Mouse (Mus musculus) CH12F3 (cell line): ENCODE data around the gene 4930404N11Rik.

Experiments used
- in situ Hi-C: fragments of 300-500 bp; cut with MboI; formaldehyde crosslinking; loops from 2 replicates; pipeline ENCODE4 v1.14.3; 2020; ENCODE audit warnings: low sequenced_read_pairs

The 4930404N11Rik gene

DNA sequence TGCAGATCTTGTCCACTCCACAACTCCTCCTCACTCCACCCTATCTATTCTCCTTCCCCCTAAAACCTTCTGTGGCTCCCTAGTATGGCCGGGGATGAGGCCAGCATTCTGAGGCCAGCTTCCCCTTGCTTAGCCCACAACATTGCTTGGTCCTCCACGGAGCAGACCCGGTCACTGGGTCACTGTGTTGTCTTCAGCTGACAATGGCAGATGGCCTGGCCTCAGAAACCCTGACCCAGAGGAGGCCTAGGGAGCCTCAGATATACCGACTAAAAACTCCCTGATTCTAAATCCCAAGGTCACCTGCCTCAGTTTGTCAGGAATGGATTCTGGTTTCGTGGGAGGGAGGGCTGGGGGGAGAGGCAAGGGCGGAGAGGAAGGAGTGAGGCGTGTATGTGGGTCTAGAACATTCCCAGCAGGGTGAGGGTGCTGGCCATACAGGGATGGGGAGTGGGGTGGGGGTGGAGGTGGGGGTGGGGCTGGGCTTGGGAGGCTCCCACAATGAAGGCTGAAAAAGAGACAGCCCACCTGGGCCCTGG is 36.7 kb upstream of the 4930404N11Rik start:
- in situ Hi-C loops, result no loop called here

- in situ Hi-C loops, result no loop called here
Measured at GRCm38 (mm10) chr10:81401521-81402226, 36.1 kb upstream of the 4930404N11Rik start.

DNA sequence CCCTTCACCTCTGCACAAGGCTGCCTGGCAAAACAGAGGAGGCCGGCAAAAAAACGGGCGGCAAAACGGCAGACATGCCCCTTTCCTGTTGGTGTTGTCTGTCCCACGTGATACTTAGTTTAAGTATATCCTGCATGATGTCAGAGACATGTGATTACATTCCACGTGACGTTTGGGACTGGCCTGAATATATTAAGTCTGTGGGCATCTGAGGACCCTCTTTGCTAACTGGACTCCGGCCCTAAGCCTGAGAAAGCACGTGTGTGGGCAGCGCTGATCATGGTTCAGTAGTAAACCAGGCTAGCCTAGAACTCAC is 35.5 kb upstream of the 4930404N11Rik start:
- in situ Hi-C loops, result no loop called here

DNA sequence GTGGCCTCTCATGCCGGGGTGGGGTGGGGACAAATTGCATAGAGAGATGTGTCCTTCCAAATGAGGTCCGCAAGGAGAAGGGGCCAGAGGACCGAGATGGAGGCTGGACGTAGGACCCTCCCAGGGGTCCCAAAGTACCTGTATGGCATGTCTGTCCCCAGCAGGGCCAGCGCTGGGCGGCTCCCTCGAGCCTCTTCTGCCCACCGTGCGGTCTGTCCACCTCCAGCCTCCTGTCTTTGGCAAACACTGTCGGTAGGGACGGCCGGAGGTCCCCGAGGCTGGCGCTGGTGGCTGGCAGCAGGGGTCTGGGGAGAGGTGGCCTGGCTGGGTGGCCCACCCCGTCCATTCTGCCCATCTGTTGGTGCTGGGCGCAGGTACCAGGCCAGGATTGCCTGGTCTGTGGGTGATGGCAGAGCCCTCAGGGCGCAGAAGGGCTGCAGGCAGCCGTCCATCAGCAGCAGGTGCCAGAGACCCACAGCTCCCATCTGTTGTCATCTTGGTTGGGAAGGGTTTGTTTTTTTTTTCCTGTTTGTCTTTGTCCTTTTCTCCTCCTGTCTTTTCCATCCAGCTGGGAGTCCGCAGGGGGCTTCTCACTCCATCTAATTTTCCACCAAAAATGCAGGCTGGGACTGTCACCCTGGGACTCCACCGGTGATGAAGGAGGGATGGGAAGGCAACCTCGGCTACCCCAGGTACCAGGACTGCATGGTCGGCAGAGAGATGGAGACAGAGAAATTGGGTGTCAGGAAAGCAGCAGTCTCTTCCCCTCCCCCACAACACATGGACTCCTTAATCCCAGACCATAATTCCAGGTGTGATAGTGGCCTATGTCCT is 35.0 kb upstream of the 4930404N11Rik start:
- in situ Hi-C loops, result no loop called here

- in situ Hi-C loops, result loop anchor here (5.0 kb wide), 1 partner anchor 52 kb away; no protein-coding TSS in a partner anchor
Measured at GRCm38 (mm10) chr10:81399798-81400308, 34.2 kb upstream of the 4930404N11Rik start.

DNA sequence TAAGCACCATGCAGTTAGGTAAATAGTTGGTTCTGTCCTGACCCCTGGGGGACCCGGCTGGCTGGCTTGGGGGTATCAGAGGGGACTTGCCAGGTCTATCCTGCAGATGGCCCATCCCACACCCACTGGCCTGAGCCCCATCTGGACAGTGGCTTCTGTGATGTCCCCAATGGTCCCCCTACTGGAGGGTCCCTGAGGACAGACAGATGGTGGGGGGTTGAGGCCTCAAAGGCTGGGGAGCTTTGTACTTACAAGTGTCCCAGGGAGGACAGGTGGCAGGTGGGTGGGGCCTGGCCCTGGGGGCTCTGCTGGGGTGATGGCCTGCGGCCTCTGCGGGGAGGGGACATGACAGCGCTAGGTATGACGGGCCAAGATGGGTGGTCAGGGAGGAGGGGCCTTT is 33.7 kb upstream of the 4930404N11Rik start:
- in situ Hi-C loops, result loop anchor here (5.0 kb wide), 1 partner anchor 53 kb away; no protein-coding TSS in a partner anchor

- in situ Hi-C loops, result loop anchor here (5.0 kb wide), 1 partner anchor 56 kb away; no protein-coding TSS in a partner anchor
Measured at GRCm38 (mm10) chr10:81396749-81397148, 31.1 kb upstream of the 4930404N11Rik start.

- in situ Hi-C loops, result loop anchor here (5.0 kb wide), 1 partner anchor 56 kb away; no protein-coding TSS in a partner anchor
Measured at GRCm38 (mm10) chr10:81395865-81396264, 30.2 kb upstream of the 4930404N11Rik start.

GRCm38 (mm10) chr10:81395127-81395526 is 29.5 kb upstream of the 4930404N11Rik start:
- in situ Hi-C loops, result loop anchor here (5.0 kb wide), 1 partner anchor 57 kb away; no protein-coding TSS in a partner anchor

DNA sequence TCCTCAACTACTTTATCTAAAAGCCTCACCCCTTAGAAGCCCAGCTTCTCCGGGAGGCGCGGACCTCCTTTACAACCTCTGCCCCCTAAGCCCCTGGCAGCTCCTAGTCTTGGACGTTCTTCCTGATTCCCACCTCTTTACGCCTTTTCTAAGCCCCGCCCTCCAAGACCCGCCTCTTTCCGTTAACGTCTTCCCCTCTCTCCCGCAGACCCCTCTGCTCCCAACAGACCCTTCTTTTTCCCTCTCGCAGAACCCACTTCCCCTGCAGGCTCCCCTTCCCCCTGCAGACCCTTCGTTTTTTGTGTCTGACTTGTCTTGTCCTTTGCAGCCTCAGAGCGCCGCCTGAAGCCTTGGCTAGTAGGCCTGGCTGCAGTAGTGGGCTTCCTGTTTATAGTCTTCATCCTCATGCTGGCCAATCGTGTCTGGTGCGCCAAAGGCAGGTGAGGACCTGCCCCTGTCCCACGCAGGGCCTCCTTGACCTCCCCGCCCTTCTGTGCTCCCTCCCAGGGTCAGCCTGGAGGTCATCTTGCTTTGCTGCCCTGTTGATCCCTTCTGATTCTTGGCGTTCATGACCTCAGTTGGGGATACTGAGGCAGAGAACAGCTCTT is 27.9 kb upstream of the 4930404N11Rik start:
- in situ Hi-C loops, result no loop called here

DNA sequence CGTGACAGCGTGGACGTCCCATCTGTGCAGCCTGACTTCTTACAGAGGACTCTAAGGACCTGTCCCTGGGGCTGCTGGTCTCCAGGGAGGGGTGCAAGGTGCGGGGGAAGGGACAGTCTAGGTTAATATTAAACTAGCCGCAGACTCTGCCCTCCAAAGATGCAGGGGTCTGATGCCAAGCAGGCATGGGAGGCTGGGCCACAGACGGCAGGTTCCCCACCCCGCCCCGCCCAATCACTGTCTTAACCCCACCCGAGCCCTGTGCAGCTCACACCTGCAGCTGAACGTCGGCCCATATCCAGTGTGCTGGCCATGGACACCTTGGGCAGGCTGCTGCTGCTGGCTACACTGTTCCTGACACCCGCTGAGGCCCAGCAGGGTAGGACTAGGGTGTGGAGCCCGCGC is 27.2 kb upstream of the 4930404N11Rik start, which contains the start of gene Smim24:
Gene Smim24, plus strand, starts transcription at position 271 of the 405 bp plus-strand sequence.
- in situ Hi-C loops, result no loop called here

DNA sequence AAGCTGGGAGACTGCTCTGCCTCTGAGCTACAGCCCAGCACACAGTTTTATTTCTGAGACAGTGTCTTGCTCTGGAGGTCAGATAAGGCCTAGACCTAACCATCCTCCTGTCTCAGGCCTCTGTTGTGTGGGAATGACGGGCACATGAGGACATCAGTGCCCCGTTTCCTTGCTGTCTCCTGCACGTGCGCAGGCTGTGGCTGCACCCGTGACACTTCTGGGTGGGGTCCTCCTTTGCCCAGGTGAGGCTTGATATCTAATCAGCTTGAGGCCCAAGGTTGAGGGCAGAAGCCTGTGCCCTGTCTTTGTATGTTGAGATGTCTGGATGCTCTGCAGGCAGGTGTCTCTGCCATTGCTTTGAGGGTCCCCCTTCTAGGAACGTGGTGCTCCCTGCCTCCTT is 26.7 kb upstream of the 4930404N11Rik start:
- in situ Hi-C loops, result no loop called here

DNA sequence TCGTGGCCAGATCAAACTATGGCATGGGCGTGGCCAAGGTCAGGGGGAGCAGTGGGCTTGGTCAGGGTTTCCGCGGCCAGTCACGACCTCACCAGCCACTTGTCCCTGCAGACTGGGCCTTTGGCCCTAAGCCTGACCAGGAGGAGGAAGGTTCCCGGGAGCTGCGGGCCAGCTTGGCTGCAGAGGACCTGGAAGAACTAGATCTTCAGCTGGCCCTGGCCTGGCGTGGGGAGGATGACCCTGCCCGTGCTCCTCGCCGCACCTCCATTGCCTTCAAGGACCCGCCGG is 25.0 kb upstream of the 4930404N11Rik start:
- in situ Hi-C loops, result no loop called here

- in situ Hi-C loops, result no loop called here
Measured at GRCm38 (mm10) chr10:81389801-81390677, 24.4 kb upstream of the 4930404N11Rik start.

GRCm38 (mm10) chr10:81389373-81389772 is 23.8 kb upstream of the 4930404N11Rik start:
- in situ Hi-C loops, result no loop called here

DNA sequence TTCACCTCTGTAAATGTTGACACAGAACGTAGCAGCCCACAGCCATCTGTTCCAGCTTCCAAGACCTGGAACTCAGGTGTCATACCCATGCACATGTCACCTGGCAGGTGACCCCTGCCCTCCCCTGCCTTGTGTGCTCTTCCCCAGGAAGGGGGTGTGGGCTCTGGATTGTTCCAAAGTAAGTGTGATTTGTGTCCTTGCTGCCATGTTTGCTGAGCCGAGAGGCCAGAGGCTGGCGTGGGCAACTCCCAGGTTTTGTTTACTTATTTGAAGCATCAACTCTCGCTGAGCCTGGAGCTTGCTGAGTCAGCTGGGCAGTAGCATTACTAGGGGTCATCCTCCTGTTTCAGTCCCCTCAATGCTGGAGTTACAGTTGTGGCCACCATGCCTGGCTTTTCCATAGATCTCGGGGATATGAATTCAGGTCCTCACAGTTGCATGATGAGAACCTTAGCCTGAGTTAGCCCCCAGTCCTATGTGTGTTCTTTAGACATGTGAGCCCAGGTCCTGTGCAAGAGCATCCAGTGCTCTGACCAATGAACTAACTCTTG is 23.0 kb upstream of the 4930404N11Rik start, which contains the start of gene Gm48552:
Gene Gm48552, plus strand, starts transcription at position 501 of the 551 bp plus-strand sequence.
- in situ Hi-C loops, result no loop called here

- in situ Hi-C loops, result no loop called here
Measured at GRCm38 (mm10) chr10:81387716-81388115, 22.1 kb upstream of the 4930404N11Rik start.

GRCm38 (mm10) chr10:81385603-81386306 is 20.1 kb upstream of the 4930404N11Rik start:
- in situ Hi-C loops, result no loop called here

GRCm38 (mm10) chr10:81384605-81384982 is 19.0 kb upstream of the 4930404N11Rik start:
- in situ Hi-C loops, result no loop called here
